Mouse (Mus musculus) gastrocnemius, postnatal 10 days (tissue): ENCODE data around the gene Mrpl49. TPM values are rescaled to one million over a fixed set of nuclear protein-coding genes. Genes with fewer than 3 reads are reported as not detected.
"Not testable (repeated sequence)": the region's sequence is repeated elsewhere in the genome, so short reads cannot be mapped to it uniquely, and the experiment has no call there.

ENCODE experiments used
- DNase-seq: peaks from one replicate; pipeline ENCODE4 v3.0.0; 2021; ENCODE audit warnings: mixed read lengths
- total RNA-seq, 2 experiments: library from RNA; stranded (reverse); gene quantifications; 2 replicates each; pipeline ENCODE4 v1.2.3; 2021

The Mrpl49 gene
- total RNA-seq, 2 experiments from 2014 or later, result 34.1 to 36.3 TPM

DNA sequence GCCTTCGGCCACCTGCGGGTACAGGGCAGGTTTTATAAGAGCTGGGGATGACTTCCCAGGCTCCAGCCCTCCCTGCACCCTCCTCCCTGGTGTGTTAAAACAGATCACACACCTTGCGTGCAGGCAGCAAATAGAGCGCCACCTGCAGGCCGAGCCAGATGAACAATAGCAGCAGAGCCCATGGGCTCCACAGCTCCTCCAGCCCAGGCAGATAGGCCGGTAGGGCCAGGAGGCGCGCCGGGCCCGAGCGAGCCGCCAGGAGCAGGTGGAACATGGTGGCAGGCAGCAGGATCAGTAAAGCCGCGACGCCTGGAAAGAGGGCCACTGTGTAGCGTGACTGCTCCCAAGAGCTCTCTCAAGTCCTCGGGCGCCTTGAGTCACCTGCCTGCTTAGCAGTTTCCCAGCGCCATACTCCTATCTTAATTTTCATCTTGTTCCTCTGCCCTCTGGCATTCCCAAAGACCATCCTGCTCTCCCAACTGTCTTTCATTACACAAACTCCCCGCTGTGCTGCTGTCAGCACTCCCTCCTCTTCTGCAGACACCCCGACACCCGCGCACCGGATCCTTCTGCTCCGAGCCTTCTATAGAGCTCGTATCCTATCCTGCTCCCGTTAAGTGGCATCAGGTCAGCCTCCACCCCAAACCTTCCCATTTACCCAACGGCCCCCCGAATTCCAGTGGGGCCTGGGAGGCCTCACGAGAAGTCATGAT is 9.6 kb upstream of the Mrpl49 start:
- peak; percentile 84 for DNase-seq

GRCm38 (mm10) chr19:6066571-6066970 is 9.0 kb upstream of the Mrpl49 start:
- DNase-seq, result no peak

GRCm38 (mm10) chr19:6063081-6063480 is 5.5 kb upstream of the Mrpl49 start:
- DNase-seq, result no peak

- no peak for DNase-seq
These were observed 4.8 kb upstream of the Mrpl49 start for GRCm38 (mm10) chr19:6062418-6062817.

- peak; percentile 29 for DNase-seq
These were observed 4.2 kb upstream of the Mrpl49 start for GRCm38 (mm10) chr19:6061641-6062302.

- peak; percentile 88 for DNase-seq
These were observed 3.5 kb upstream of the Mrpl49 start, which contains the start of gene Znhit2 for GRCm38 (mm10) chr19:6061021-6061533. Gene Znhit2 (plus strand): TSS chr19:6061192.

- no peak for DNase-seq
These were observed 1.4 kb upstream of the Mrpl49 start for GRCm38 (mm10) chr19:6058966-6059365.

GRCm38 (mm10) chr19:6058513-6058912 is 928 bp upstream of the Mrpl49 start:
- no peak for DNase-seq

- DNase-seq, result no peak
These were observed 889 bp downstream of the Mrpl49 start for GRCm38 (mm10) chr19:6056696-6057095.

DNA sequence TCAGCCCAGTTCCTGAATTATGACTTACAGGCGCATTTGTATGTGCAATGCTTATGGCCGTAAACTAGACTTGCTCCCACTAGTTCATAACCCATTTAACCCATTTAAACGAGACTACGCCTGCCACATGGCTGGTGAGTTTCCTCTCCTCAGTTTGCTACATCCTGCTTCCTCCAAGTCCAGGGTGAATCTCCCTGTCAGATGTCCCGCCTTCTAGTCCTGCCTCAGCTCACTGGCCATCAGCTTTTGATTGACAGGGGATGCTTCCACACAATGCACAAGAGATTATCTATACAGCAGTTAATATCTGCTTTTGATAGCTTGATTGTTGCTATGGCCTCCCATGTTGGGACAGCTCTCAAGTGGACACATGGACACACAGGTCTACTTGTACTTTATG is 3.3 kb downstream of the Mrpl49 start:
- DNase-seq, result no peak

GRCm38 (mm10) chr19:6052516-6052915 is 5.1 kb downstream of the Mrpl49 start:
- DNase-seq, result no peak

GRCm38 (mm10) chr19:6048681-6049410 is 8.7 kb downstream of the Mrpl49 start:
- no peak for DNase-seq

DNA sequence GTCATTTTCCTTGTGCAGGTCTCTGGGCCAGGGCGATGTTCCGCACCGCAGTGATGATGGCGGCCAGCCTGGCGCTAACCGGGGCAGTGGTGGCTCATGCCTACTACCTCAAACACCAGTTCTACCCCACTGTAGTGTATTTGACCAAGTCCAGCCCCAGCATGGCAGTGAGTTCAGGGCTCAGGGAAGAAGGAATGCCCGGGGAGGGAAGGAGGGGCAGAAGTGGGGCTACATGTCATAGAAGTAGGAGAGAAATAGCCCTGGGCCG is 9.8 kb downstream of the Mrpl49 start:
- DNase-seq, result no peak

- DNase-seq, result no peak
These were observed 10.3 kb downstream of the Mrpl49 start for GRCm38 (mm10) chr19:6047154-6047898.

DNA sequence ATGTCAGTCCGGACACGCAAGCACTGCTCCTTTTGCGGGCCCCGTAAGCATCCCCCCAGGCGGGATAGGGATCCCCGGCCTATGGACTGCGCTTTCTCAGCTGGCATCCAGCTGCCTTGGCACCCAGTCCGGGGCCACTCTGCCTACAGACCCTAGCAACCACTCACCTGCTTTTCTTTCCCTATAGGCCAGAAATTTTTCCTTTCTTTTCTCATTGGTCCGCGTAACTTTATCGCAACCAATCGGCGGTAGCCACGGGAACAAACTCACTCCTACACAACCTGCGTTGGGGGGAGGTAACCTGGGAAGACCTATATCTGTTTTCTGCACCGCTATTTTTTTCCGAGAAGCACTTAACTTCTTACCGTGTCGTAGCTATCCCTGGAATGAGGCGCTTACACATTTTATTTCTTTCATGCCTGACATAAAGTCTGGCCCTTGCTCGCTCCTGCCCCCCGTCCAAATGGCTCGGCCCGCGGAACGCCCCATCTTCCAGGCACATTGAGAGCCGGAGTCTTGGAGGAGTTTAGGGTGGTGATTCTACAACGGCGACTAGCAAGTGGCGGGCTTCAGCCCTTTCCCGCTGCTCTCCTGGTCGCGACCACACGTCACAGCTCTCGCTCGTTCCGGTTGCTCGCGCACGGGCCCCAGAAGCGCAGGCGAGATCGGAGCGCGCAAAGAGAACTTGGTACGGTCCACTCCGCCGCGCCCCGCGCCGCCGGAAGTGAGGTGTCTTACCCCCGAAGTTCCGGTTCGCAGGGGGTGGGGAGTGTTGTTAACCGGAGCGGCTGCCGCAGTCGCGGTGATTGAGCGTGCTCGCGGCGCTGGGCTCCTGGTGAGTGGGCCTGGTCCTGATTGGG is 11.1 kb downstream of the Mrpl49 start, which contains the start of gene Syvn1:
TSS of gene Syvn1 (plus strand) at position 283 of the 860 bp plus-strand sequence.
- DNase-seq, result peak; percentile 87

DNA sequence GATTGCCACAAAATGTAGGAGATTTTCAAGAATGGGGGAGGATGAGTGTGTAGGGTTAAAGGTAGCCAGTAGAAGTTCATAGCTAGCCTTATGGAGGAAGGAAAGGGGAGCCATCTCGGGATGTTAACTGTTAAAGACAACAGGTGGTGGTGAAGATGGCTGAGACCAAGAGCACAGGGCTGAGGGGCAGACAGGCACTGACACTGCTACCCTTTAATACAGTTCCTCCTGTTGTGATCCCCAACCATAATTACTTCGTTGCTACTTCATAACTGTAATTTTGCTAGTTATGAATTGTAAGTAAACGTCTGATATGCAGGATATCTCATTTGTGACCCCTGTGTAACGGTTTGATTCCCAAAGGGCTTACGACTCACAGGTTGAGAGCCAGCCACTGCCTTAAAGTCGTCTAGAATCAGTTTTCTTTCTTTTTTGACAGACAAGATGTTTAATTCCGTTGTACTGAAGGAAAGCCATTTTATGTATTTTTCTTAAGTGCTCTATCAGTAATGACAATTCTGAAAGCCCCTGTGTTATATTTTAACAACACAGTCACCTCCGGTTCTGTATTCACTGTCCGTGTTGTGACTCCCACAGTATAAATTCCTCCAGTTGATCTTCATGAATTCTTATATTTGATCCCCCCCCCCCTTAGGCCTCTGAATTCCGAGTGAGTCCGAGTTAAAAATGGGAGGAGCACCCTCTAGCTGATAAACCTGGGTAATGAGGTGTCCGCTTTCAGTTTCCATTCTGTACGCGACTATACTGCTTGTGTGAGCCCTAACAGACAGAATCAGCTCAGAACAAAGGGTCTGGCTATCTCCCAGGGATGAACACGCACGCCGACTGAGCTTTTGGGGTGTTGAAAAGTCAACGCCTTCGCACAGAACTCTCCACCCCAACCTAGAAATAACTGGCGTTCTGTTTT is 12.0 kb downstream of the Mrpl49 start:
- DNase-seq, result no peak

- not testable (repeated sequence) for DNase-seq
These were observed 13.5 kb downstream of the Mrpl49 start for GRCm38 (mm10) chr19:6044102-6044501.

GRCm38 (mm10) chr19:6042293-6042692 is 15.3 kb downstream of the Mrpl49 start:
- DNase-seq, result no peak

DNA sequence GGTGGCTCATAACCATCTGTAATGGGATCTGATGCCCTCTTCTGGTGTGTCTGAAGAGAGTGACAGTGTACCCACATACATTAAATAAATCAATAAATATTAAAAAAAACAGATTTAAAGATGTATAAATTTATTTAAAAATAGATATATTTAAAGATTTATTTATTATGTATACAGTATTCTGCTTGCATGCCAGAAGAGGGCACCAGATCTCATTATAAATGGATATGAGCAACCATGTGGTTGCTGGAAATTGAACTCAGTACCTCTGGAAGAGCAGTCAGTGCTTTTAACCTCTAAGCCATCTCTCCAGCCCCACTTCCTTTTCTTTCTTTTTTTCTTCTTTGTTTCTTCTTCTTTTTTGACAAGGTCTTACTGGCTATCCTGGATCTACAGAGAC is 17.6 kb downstream of the Mrpl49 start:
- no peak for DNase-seq

DNA sequence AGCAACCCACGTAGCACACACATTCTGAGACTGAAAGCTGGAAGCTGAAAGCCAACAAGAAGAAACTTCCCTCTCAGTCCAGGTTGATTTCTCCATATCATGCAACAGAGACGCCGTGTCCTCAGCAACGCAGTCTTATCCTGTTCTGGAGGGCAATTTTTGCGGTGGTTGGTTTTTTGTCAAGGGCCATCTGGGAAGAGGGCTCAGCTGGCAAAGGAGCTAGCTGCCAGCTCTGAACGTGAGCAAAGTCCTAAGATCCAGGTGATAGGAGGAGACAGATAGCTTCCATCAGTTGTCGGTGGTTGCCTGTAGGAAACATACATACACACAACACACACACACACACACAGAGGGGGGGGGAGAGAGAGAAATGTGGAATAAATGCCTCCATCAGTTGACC is 19.3 kb downstream of the Mrpl49 start:
- no peak for DNase-seq
